Mouse (Mus musculus) hindbrain, embryonic 16.5 days (tissue): Measurements from ENCODE around the gene Rpl36. TPM values are rescaled to one million over a fixed set of nuclear protein-coding genes. Genes with fewer than 3 reads are reported as not detected.

Experiments used
- ATAC-seq: fragments of 200-750 bp; cut with Nextera tagmentation; 2 replicates; pipeline ENCODE4 v1.8.0; 2017; ENCODE audit warnings: moderate TSS enrichment, moderate library complexity
- H3K27ac ChIP-seq: fragments of 300-500 bp; sonication (generic); 2 replicates; pipeline ENCODE4 v1.5.1; 2014; ENCODE audit warnings: low read depth, mild to moderate bottlenecking, control low read depth, low read length, moderate library complexity
- H3K27me3 ChIP-seq: fragments of 300-500 bp; sonication (generic); replicated peaks from 2 replicates; pipeline ENCODE4 v1.6.1; 2014; ENCODE audit warnings: low read length; ENCODE audit not compliant: control insufficient read depth, insufficient read depth
- H3K36me3 ChIP-seq: fragments of 300-500 bp; sonication (generic); 2 replicates; pipeline ENCODE4 v1.6.1; 2014; ENCODE audit warnings: mild to moderate bottlenecking, low read length, moderate library complexity, mixed read lengths; ENCODE audit not compliant: control insufficient read depth, insufficient read depth
- H3K4me1 ChIP-seq: fragments of 300-500 bp; sonication (generic); 2 replicates; pipeline ENCODE4 v1.6.1; 2014; ENCODE audit warnings: low read depth, low read length; ENCODE audit not compliant: control insufficient read depth, insufficient read depth
- H3K4me2 ChIP-seq: fragments of 300-500 bp; sonication (generic); 2 replicates; pipeline ENCODE4 v1.6.1; 2014; ENCODE audit warnings: mild to moderate bottlenecking, low read length, control low read depth, moderate library complexity
- H3K4me3 ChIP-seq: fragments of 300-500 bp; sonication (generic); 2 replicates; pipeline ENCODE4 v1.5.1; 2014; ENCODE audit warnings: mild to moderate bottlenecking, low read length, control low read depth, moderate library complexity
- H3K9ac ChIP-seq: fragments of 300-500 bp; sonication (generic); 2 replicates; pipeline ENCODE4 v1.6.1; 2014; ENCODE audit warnings: low read depth, mild to moderate bottlenecking, control low read depth, low read length, moderate library complexity
- H3K9me3 ChIP-seq: fragments of 300-500 bp; sonication (generic); 2 replicates; pipeline ENCODE4 v1.6.1; 2014; ENCODE audit warnings: mild to moderate bottlenecking, low read length, moderate library complexity; ENCODE audit not compliant: control insufficient read depth
- WGBS: fragments of 180-500 bp; shearing (Covaris S2); extraction: QIAGEN DNeasy Blood & Tissue Kit; methylation state at CpG from one replicate; pipeline ENCODE4 v1.1.7; 2014; 5-methylcytosine and 5-hydroxymethylcytosine counted together
- polyA plus RNA-seq: library from polyadenylated mRNA; unstranded; fragments of >200 nt; fragmentation: Nextera tagmentation; extraction: Ambion mirVana; gene quantifications from 2 replicates; pipeline ENCODE4 v1.2.1, GENCODE M21; 2015

The Rpl36 gene
- polyA plus RNA-seq, 1 experiment from 2014 or later: 876 TPM

DNA sequence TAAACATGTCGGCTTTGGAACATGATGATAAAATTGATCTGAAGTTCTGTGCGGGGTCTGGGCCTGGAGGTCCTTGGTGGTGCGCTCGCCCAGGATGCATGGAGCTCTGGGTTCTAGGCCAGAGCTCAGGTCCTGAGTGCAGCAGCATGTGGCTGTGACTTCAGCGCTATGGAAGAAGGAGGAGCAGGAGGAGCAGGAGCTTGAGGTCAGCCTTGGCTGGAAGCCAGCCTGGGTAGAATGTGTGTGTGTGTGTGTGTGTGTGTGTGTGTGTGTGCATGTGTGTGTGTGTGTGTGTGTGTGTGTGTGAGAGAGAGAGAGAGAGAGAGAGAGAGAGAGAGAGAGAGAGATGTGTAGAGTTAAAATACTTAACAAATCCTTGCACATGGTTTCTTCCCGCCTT, 43.0 kb downstream of the Rpl36 start:
- no peaks in the 10 kb centered on the region for H3K4me1 ChIP-seq
- WGBS: 84% methylated on average over 6 of the region's 6 CpGs
- ATAC-seq: no peak

GRCm38 (mm10) chr17:56663659-56664058, 50.4 kb downstream of the Rpl36 start:
- 60% methylated on average over 3 of the region's 3 CpGs for WGBS

More for the DNA sequence above, 43.0 kb downstream of the Rpl36 start:
- no peak overlapping the region for H3K4me2 ChIP-seq
- H3K4me3 ChIP-seq: no peak overlapping the region
- H3K27ac ChIP-seq: no peak overlapping the region
- no peak overlapping the region for H3K9ac ChIP-seq
- H3K9me3 ChIP-seq: no peaks in the 10 kb centered on the region
- H3K36me3 ChIP-seq: no peaks in the 10 kb centered on the region
- H3K27me3 ChIP-seq: no peaks in the 10 kb centered on the region

More at GRCm38 (mm10) chr17:56663659-56664058, 50.4 kb downstream of the Rpl36 start:
- H3K4me3 ChIP-seq: no peak overlapping the region
- no peak for ATAC-seq
- H3K4me2 ChIP-seq: no peak overlapping the region
- no peaks in the 10 kb centered on the region for H3K36me3 ChIP-seq
- peaks cover 5% of the 10 kb centered on the region; the same call in 1 of the 2 replicates for H3K27me3 ChIP-seq
- no peak overlapping the region for H3K27ac ChIP-seq
- H3K9ac ChIP-seq: no peak overlapping the region
- no peaks in the 10 kb centered on the region for H3K9me3 ChIP-seq
- peaks cover 5% of the 10 kb centered on the region for H3K4me1 ChIP-seq

Other genes starting within 250 kb of the Rpl36 start
- 229 and 264 TPM in 2 replicates for gene Ptprs, start 136.9 kb upstream of the Rpl36 start, polyA plus RNA-seq
- gene Znrf4, start 101.0 kb upstream of the Rpl36 start, polyA plus RNA-seq: not detected in 2 replicates
- 0.95 and 1.1 TPM in 2 replicates for gene Gm20219, start 59.0 kb upstream of the Rpl36 start, polyA plus RNA-seq
- 56.7 and 66.1 TPM in 2 replicates for gene Safb2, start 28.8 kb upstream of the Rpl36 start, polyA plus RNA-seq
- 95.5 and 109 TPM in 2 replicates for gene Safb, start 28.6 kb upstream of the Rpl36 start, polyA plus RNA-seq
- gene 2410015M20Rik, start 3.6 kb upstream of the Rpl36 start, polyA plus RNA-seq: 186 and 221 TPM in 2 replicates
- 45.4 and 45.7 TPM in 2 replicates for gene Lonp1, start 13.5 kb downstream of the Rpl36 start, polyA plus RNA-seq
- 1.6 and 1.7 TPM in 2 replicates for gene Catsperd, start 14.7 kb downstream of the Rpl36 start, polyA plus RNA-seq
- 100 and 110 TPM in 2 replicates for gene Ranbp3, start 59.9 kb downstream of the Rpl36 start, polyA plus RNA-seq
- 565 and 621 TPM in 2 replicates for gene Ndufa11, start 104.4 kb downstream of the Rpl36 start, polyA plus RNA-seq
- 15.1 and 16.6 TPM in 2 replicates for gene Vmac, start 104.6 kb downstream of the Rpl36 start, polyA plus RNA-seq
- gene Nrtn, start 144.1 kb downstream of the Rpl36 start, polyA plus RNA-seq: 2.4 and 2.5 TPM in 2 replicates
- gene Dus3l, start 151.3 kb downstream of the Rpl36 start, polyA plus RNA-seq: 97.3 and 99.9 TPM in 2 replicates
- gene Prr22, start 156.8 kb downstream of the Rpl36 start, polyA plus RNA-seq: 0.60 and 1.0 TPM in 2 replicates
- gene Rfx2, start 217.6 kb downstream of the Rpl36 start, polyA plus RNA-seq: 4.9 and 6.5 TPM in 2 replicates